Mouse (Mus musculus) forebrain, embryonic 16.5 days (tissue): ENCODE measurements at regions not wholly inside any gene's neighbourhood (a gene's known extent, or its start where the extent isn't known, plus 50 kb on each side); places are given as distances from the start of the nearest gene placed in this dataset.

Experiments
- ATAC-seq: fragments of 200-750 bp; cut with Nextera tagmentation; 2 replicates; pipeline ENCODE4 v1.8.0; 2017; ENCODE audit warnings: mild to moderate bottlenecking, moderate library complexity
- H3K27ac ChIP-seq: fragments of 300-500 bp; sonication (generic); 2 replicates; pipeline ENCODE4 v1.5.1; 2014; ENCODE audit warnings: low read length, control low read depth
- H3K27me3 ChIP-seq: fragments of 300-500 bp; sonication (generic); replicated peaks from 2 replicates; pipeline ENCODE4 v1.6.1; 2014; ENCODE audit warnings: low read length; ENCODE audit not compliant: control insufficient read depth, insufficient read depth
- H3K36me3 ChIP-seq: fragments of 300-500 bp; sonication (generic); 2 replicates; pipeline ENCODE4 v1.6.1; 2014; ENCODE audit not compliant: control insufficient read depth, insufficient read depth
- H3K4me1 ChIP-seq: fragments of 300-500 bp; sonication (generic); replicated peaks from 2 replicates; pipeline ENCODE4 v1.6.1; 2014; ENCODE audit warnings: low read length; ENCODE audit not compliant: control insufficient read depth, insufficient read depth
- H3K4me2 ChIP-seq: fragments of 300-500 bp; sonication (generic); 2 replicates; pipeline ENCODE4 v1.6.1; 2014; ENCODE audit warnings: mild to moderate bottlenecking, low read length, control low read depth
- H3K4me3 ChIP-seq: fragments of 300-500 bp; sonication (generic); replicated peaks from 2 replicates; pipeline ENCODE4 v1.5.1; 2014; ENCODE audit warnings: mild to moderate bottlenecking, low read length, control low read depth
- H3K9ac ChIP-seq: fragments of 300-500 bp; sonication (generic); replicated peaks from 2 replicates; pipeline ENCODE4 v1.6.1; 2014; ENCODE audit warnings: low read depth, low read length, control low read depth
- H3K9me3 ChIP-seq: fragments of 300-500 bp; sonication (generic); 2 replicates; pipeline ENCODE4 v1.6.1; 2016; ENCODE audit warnings: low read length; ENCODE audit not compliant: control insufficient read depth
- WGBS: fragments of 180-500 bp; shearing (Covaris S2); extraction: QIAGEN DNeasy Blood & Tissue Kit; methylation state at CpG from one replicate; pipeline ENCODE4 v1.1.7; 2014; 5-methylcytosine and 5-hydroxymethylcytosine counted together

DNA sequence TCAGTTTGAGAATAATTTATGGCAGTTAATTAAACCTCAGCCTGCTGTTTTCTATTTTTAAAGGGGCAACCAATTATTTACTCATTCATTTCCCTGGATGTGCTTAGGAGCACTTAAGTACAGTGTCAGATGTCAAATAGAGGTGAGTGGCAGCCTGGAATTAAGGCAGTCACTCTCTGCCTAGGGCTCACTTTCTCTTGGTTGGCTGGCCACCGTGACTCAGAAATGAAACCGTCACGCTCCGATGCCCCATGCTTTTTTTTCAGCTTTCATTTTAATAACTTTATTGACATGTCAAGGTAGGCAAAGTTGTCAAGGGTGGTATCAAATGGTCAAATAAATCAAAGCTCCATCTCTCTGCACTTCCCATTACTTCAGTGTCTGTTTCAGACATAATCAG, 547.9 kb upstream of the Jmjd1c start:
- Histone ChIP-seq H3K9ac (no peak overlapping the region), H3K4me3 (no peak overlapping the region), H3K4me2 (no peak overlapping the region), H3K36me3 (no peaks in the 10 kb centered on the region), H3K27me3 (no peaks in the 10 kb centered on the region), H3K9me3 (no peaks in the 10 kb centered on the region), H3K27ac (no peak overlapping the region), H3K4me1 (peaks cover 10% of the 10 kb centered on the region; the same call in 1 of the 2 replicates)
- 59% methylated on average over 4 of the region's 4 CpGs for WGBS
- ATAC-seq: peak; percentile 56; the same call in 1 of the 2 replicates

DNA sequence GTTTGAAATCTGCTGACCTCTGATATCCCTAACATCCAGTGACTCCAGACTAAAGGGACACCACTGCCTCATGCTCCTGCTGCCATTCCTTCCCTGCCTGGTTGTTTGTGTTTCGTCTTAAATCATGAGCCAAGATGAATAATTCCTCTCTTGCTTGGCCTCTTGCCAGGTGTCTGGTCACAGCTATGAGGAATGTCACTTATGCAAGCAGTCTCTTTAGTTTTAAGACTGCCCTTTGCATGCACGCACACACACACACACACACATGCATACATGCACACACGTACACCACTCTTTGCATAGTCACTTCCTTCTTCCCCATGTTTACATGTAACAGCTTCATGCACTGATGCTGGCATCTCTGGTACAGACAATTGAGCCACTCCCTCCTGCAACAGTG, 543.0 kb upstream of the Jmjd1c start:
- Histone ChIP-seq H3K9ac (no peak overlapping the region), H3K27me3 (no peaks in the 10 kb centered on the region), H3K36me3 (no peaks in the 10 kb centered on the region), H3K4me1 (peaks cover 5% of the 10 kb centered on the region; the same call in 1 of the 2 replicates), H3K4me3 (no peak overlapping the region), H3K4me2 (no peak overlapping the region), H3K27ac (no peak overlapping the region), H3K9me3 (no peaks in the 10 kb centered on the region)
- ATAC-seq: peak; percentile 40
- WGBS: 41% methylated on average over 3 of the region's 3 CpGs

DNA sequence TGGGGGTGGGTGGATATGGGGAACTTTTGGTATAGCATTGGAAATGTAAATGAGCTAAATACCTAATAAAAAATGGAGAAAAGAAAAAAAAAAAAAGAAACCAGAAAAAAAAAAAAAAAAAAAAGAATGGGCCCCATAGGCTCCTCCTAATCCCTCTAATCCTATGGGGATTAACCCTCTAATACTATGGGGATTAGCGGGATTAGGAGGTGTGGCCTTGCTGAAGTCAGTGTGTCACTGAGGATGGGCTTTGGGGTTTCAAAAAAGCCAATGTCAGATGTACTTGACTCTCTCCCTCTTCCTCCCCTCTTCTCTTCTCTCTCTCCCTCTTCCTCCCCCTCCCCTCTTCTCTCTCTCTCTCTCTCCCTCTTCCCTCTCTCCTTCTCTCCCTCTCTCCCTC, 541.7 kb upstream of the Jmjd1c start:
- WGBS: 19% methylated on average over 1 of the region's 1 CpGs
- no peak for ATAC-seq
- Histone ChIP-seq H3K36me3 (no peaks in the 10 kb centered on the region), H3K9ac (no peak overlapping the region), H3K4me1 (peaks cover 9% of the 10 kb centered on the region; the same call in 1 of the 2 replicates), H3K9me3 (no peaks in the 10 kb centered on the region), H3K27ac (no peak overlapping the region), H3K4me2 (no peak overlapping the region), H3K4me3 (no peak overlapping the region), H3K27me3 (no peaks in the 10 kb centered on the region)

DNA sequence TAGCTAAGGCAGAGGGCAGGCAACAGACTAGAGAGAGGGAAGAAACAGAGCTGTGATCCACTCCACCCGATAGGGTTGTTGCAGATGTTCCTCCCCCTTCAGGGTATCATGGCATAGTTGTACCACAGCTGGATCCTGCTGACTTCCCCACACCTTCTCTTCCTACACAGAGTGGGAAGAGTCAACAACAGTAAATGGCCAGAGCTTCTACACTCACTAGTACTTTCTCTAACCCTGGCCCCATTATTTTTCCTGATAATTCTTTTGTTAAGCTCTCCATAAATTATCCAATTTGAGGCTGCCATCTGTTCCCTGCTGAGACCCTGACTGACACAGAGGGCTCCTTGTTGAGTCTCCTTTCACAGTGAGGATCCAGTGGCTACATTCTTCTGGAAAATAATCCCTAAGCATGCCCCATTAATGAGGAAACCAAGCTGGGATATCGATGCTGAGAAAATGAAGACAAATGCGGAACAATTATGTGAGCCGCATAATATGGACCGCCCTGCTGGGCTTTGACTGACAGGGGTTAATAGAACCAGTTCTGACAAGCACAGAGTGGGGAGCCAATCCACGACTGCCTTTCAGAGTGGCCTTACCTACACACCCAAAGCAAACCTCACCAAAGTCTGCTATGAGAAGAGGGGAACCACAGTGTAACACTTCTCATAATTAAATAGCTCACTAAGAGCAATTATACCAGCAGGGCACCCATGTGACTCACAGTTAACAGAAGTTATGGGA, 537.7 kb upstream of the Jmjd1c start:
- H3K4me3 ChIP-seq: no peak overlapping the region
- H3K27me3 ChIP-seq: no peaks in the 10 kb centered on the region
- ATAC-seq: peak; percentile 71
- H3K4me2 ChIP-seq: no peak overlapping the region
- H3K9me3 ChIP-seq: no peaks in the 10 kb centered on the region
- H3K27ac ChIP-seq: no peak overlapping the region
- no peak overlapping the region for H3K9ac ChIP-seq
- H3K36me3 ChIP-seq: no peaks in the 10 kb centered on the region
- H3K4me1 ChIP-seq: peaks cover 4% of the 10 kb centered on the region; the same call in 1 of the 2 replicates
- 8% methylated on average over 6 of the region's 6 CpGs for WGBS

DNA sequence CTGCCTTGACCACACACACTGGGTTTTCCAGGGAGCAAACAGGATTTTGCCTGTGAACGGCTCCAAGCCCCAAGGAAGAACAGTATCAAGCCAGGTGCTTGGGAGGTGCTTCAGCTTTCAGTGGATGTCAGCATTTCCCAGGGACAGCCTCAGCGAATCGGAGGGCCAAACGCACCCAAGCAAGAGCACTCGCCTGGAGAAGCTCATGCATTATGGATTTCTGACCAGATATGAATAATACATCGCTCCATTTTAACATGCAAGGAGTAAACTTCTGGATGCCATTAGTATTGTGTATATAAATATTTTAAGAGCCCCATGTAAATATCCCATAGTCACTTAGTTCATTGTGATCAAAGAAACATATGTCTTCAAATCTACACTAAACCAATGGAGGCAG, 530.6 kb upstream of the Jmjd1c start:
- WGBS: 57% methylated on average over 6 of the region's 6 CpGs
- Histone ChIP-seq H3K36me3 (no peaks in the 10 kb centered on the region), H3K27me3 (no peaks in the 10 kb centered on the region), H3K4me2 (no peak overlapping the region), H3K4me3 (no peak overlapping the region), H3K9me3 (no peaks in the 10 kb centered on the region), H3K9ac (no peak overlapping the region), H3K4me1 (no peaks in the 10 kb centered on the region), H3K27ac (no peak overlapping the region)
- no peak for ATAC-seq

DNA sequence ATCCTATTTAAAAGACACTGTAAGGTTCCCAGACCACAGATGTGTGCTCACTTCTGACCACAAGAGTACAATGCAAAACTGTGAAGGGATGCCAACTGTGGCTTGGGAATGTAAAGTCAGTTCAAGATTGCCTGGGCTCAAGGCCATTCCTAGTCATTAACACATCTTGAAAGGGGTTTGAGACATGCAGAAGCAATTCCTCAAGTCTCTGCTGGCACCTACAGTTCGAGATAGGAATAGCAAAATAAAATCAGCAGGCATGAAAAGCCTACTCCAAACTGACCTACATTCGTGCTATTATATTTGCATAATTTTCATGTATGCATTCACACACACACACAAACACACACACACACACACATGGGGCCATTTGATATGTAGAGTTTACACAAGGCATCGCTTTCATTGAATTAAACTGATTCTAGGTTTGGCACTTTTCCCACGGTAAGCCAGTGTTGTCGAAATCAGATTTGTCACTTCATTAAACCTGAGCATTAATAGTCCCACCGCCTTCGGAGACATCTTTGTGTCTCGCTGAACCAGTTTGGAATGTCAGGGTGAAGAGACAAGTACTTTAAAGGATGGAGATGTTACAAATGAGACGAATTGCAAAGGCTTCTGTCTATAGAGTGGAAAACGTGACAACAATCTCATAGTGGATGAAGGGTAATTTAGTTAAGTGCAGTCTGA, 520.9 kb upstream of the Jmjd1c start:
- Histone ChIP-seq H3K9ac (no peak overlapping the region), H3K36me3 (no peaks in the 10 kb centered on the region), H3K4me1 (peaks cover 3% of the 10 kb centered on the region; the same call in 1 of the 2 replicates), H3K27me3 (no peaks in the 10 kb centered on the region), H3K4me2 (no peak overlapping the region), H3K27ac (no peak overlapping the region), H3K9me3 (no peaks in the 10 kb centered on the region; the same call in 1 of the 2 replicates), H3K4me3 (no peak overlapping the region)
- 22% methylated on average over 10 of the region's 10 CpGs for WGBS
- ATAC-seq: peak; percentile 78

DNA sequence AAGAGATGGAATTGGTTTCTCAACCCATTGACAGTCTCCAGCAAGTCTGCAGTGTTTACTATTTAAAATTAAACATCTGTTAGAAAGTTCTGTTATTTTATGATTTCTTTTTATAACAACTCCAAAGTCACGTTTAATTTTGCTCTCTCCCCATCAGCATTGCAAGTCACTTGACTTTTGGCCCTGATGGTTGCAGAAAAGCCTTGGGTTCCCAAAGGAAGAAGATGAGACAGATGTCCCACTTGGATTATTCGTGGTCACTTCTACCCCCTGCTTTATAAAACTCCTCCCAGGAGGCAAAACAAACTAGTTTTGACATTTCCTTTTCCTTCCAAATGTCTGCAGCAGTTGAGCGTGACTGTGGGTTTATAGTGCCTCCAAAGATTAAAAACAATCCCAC, 502.9 kb upstream of the Jmjd1c start:
- H3K27ac ChIP-seq: no peak overlapping the region
- no peak overlapping the region for H3K4me2 ChIP-seq
- no peak overlapping the region for H3K4me3 ChIP-seq
- H3K36me3 ChIP-seq: no peaks in the 10 kb centered on the region
- H3K27me3 ChIP-seq: no peaks in the 10 kb centered on the region
- H3K9me3 ChIP-seq: no peaks in the 10 kb centered on the region
- no peak for ATAC-seq
- no peak overlapping the region for H3K9ac ChIP-seq
- H3K4me1 ChIP-seq: no peaks in the 10 kb centered on the region
- WGBS: 75% methylated on average over 3 of the region's 3 CpGs

DNA sequence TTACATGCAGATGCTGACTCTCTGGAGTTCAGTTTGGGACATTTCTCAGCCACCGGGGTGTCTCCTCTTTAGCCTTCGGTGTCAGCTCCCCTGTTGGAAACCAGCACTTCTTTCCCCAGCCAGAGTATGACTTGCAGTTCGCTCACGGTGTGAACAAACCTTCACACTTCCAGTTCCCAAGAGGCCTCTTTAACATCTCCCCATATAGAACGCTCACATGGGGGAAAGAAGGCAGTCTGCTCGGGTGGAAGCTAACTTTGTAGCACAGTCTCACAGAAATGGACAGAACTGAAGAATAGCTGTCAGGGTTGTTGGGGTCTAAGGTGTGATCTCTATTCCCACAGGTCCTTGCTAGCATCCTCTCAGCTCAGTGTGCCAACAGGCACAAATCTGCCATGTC, 502.4 kb upstream of the Jmjd1c start:
- WGBS: 74% methylated on average over 6 of the region's 6 CpGs
- no peak overlapping the region for H3K4me3 ChIP-seq
- no peak overlapping the region for H3K9ac ChIP-seq
- ATAC-seq: no peak
- no peak overlapping the region for H3K4me2 ChIP-seq
- no peaks in the 10 kb centered on the region for H3K27me3 ChIP-seq
- H3K36me3 ChIP-seq: no peaks in the 10 kb centered on the region
- H3K27ac ChIP-seq: no peak overlapping the region
- no peaks in the 10 kb centered on the region for H3K9me3 ChIP-seq
- no peaks in the 10 kb centered on the region for H3K4me1 ChIP-seq

DNA sequence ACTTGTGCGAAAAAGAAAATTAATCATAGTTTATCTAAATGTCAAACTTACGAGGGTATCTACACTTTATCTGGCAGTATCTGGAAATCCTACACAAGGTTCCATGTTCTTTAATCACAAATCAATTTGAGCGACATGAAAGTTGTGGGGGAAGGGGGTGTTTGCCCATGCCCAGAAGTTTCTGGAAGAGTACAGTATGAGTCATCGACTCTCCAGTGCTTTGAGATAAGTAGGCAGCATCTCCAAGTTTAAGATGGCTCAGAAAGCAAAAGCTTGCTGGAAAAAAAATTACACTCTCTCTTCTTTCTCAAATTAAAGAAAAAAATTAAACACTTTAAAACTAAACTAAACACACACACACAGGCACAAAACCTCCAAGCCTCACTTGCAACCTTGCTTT, 498.0 kb upstream of the Jmjd1c start:
- no peak overlapping the region for H3K9ac ChIP-seq
- H3K4me3 ChIP-seq: no peak overlapping the region
- H3K4me2 ChIP-seq: no peak overlapping the region
- WGBS: 89% methylated on average over 4 of the region's 4 CpGs
- no peaks in the 10 kb centered on the region for H3K4me1 ChIP-seq
- no peaks in the 10 kb centered on the region for H3K36me3 ChIP-seq
- no peaks in the 10 kb centered on the region for H3K9me3 ChIP-seq
- ATAC-seq: no peak
- no peak overlapping the region for H3K27ac ChIP-seq
- H3K27me3 ChIP-seq: no peaks in the 10 kb centered on the region
